Mouse (Mus musculus): Measurements from ENCODE around the gene Gm6377. TPM values are rescaled to one million over a fixed set of nuclear protein-coding genes. Genes with fewer than 3 reads are reported as not detected.

The Gm6377 gene
- polyA plus RNA-seq (2015; fragmentation: Nextera tagmentation; extraction: Ambion mirVana): 0.06 and 0.11 TPM in 2 replicates

GRCm38 (mm10) chrX:109196468-109196867, at the start of gene Gm6377:
Gene Gm6377, plus strand, starts transcription at chrX:109196756.
- no peak within 1 kb of the TSS for H3K27ac ChIP-seq
- no peaks in the 10 kb centered on the region for H3K4me1 ChIP-seq (replicated peaks)
- H3K9me3 ChIP-seq: no peaks in the 10 kb centered on the region
- no peak within 1 kb of the TSS for H3K4me3 ChIP-seq (replicated peaks)
- H3K4me2 ChIP-seq (replicated peaks): no peak within 1 kb of the TSS
- H3K27me3 ChIP-seq: no peaks in the 10 kb centered on the region
- ATAC-seq: no peak
- no peaks in the 10 kb centered on the region for H3K36me3 ChIP-seq
- no peak within 1 kb of the TSS for H3K9ac ChIP-seq (replicated peaks)
- 84% methylated on average over 4 of the region's 4 CpGs for WGBS

GRCm38 (mm10) chrX:109147108-109147507, 49.4 kb upstream of the Gm6377 start:
- no peaks in the 10 kb centered on the region for H3K36me3 ChIP-seq
- no peak for ATAC-seq
- WGBS: 93% methylated on average over 3 of the region's 3 CpGs
- H3K4me1 ChIP-seq (replicated peaks): no peaks in the 10 kb centered on the region
- no peaks in the 10 kb centered on the region for H3K9me3 ChIP-seq
- no peak overlapping the region for H3K27ac ChIP-seq
- H3K27me3 ChIP-seq: no peaks in the 10 kb centered on the region
- H3K9ac ChIP-seq (replicated peaks): no peak overlapping the region
- H3K4me3 ChIP-seq (replicated peaks): no peak overlapping the region
- H3K4me2 ChIP-seq (replicated peaks): no peak overlapping the region

GRCm38 (mm10) chrX:109151228-109151627, 45.3 kb upstream of the Gm6377 start:
- H3K9me3 ChIP-seq: no peaks in the 10 kb centered on the region
- no peak for ATAC-seq
- no peak overlapping the region for H3K4me2 ChIP-seq (replicated peaks)
- H3K4me3 ChIP-seq (replicated peaks): no peak overlapping the region
- WGBS: 97% methylated on average over 2 of the region's 2 CpGs
- peaks cover 4% of the 10 kb centered on the region; the same call in 1 of the 2 replicates for H3K36me3 ChIP-seq
- no peak overlapping the region for H3K27ac ChIP-seq
- H3K4me1 ChIP-seq (replicated peaks): no peaks in the 10 kb centered on the region
- H3K9ac ChIP-seq (replicated peaks): no peak overlapping the region
- no peaks in the 10 kb centered on the region for H3K27me3 ChIP-seq

- H3K27ac ChIP-seq: no peak overlapping the region
- no peaks in the 10 kb centered on the region for H3K36me3 ChIP-seq
- H3K4me3 ChIP-seq (replicated peaks): no peak overlapping the region
- no peak for ATAC-seq
- H3K4me1 ChIP-seq (replicated peaks): no peaks in the 10 kb centered on the region
- WGBS: 79% methylated on average over 1 of the region's 1 CpGs
- no peak overlapping the region for H3K9ac ChIP-seq (replicated peaks)
- H3K9me3 ChIP-seq: no peaks in the 10 kb centered on the region
- H3K27me3 ChIP-seq: no peaks in the 10 kb centered on the region
- no peak overlapping the region for H3K4me2 ChIP-seq (replicated peaks)
Observed at GRCm38 (mm10) chrX:109160326-109160725, 36.2 kb upstream of the Gm6377 start.

GRCm38 (mm10) chrX:109160901-109161300, 35.7 kb upstream of the Gm6377 start:
- ATAC-seq: no peak
- H3K4me3 ChIP-seq (replicated peaks): no peak overlapping the region
- 85% methylated on average over 4 of the region's 4 CpGs for WGBS
- H3K36me3 ChIP-seq: no peaks in the 10 kb centered on the region
- no peak overlapping the region for H3K27ac ChIP-seq
- no peak overlapping the region for H3K9ac ChIP-seq (replicated peaks)
- H3K27me3 ChIP-seq: no peaks in the 10 kb centered on the region
- H3K9me3 ChIP-seq: no peaks in the 10 kb centered on the region
- no peak overlapping the region for H3K4me2 ChIP-seq (replicated peaks)
- no peaks in the 10 kb centered on the region for H3K4me1 ChIP-seq (replicated peaks)

- 0 out of 2 replicates have a peak, but pooled peaks have one; percentile 27 for ATAC-seq
- no peak overlapping the region for H3K4me2 ChIP-seq (replicated peaks)
Observed at GRCm38 (mm10) chrX:109175038-109175437, 21.5 kb upstream of the Gm6377 start.

GRCm38 (mm10) chrX:109175470-109175869, 21.1 kb upstream of the Gm6377 start:
- no peaks in the 10 kb centered on the region for H3K36me3 ChIP-seq
- no peaks in the 10 kb centered on the region for H3K27me3 ChIP-seq
- no peak overlapping the region for H3K27ac ChIP-seq
- WGBS: 44% methylated on average over 3 of the region's 3 CpGs
- ATAC-seq: 0 out of 2 replicates have a peak, but pooled peaks have one; percentile 20
- no peak overlapping the region for H3K4me2 ChIP-seq (replicated peaks)
- H3K4me1 ChIP-seq (replicated peaks): no peaks in the 10 kb centered on the region
- H3K4me3 ChIP-seq (replicated peaks): no peak overlapping the region
- H3K9ac ChIP-seq (replicated peaks): no peak overlapping the region
- no peaks in the 10 kb centered on the region for H3K9me3 ChIP-seq

More at GRCm38 (mm10) chrX:109175038-109175437, 21.5 kb upstream of the Gm6377 start:
- H3K36me3 ChIP-seq: no peaks in the 10 kb centered on the region
- no peaks in the 10 kb centered on the region for H3K27me3 ChIP-seq
- H3K4me1 ChIP-seq (replicated peaks): no peaks in the 10 kb centered on the region
- H3K4me3 ChIP-seq (replicated peaks): no peak overlapping the region
- H3K9me3 ChIP-seq: no peaks in the 10 kb centered on the region
- H3K27ac ChIP-seq: no peak overlapping the region
- no peak overlapping the region for H3K9ac ChIP-seq (replicated peaks)
- WGBS: 79% methylated on average over 2 of the region's 2 CpGs

GRCm38 (mm10) chrX:109184706-109185478, 11.7 kb upstream of the Gm6377 start:
- Histone ChIP-seq H3K4me3 (replicated peaks) (no peak overlapping the region), H3K4me1 (replicated peaks) (no peaks in the 10 kb centered on the region)

GRCm38 (mm10) chrX:109189607-109190006, 6.9 kb upstream of the Gm6377 start:
- no peak overlapping the region for H3K27ac ChIP-seq
- H3K36me3 ChIP-seq: no peaks in the 10 kb centered on the region
- H3K4me3 ChIP-seq (replicated peaks): no peak overlapping the region
- 92% methylated on average over 4 of the region's 4 CpGs for whole genome bisulfite sequencing
- H3K4me1 ChIP-seq (replicated peaks): no peaks in the 10 kb centered on the region
- ATAC-seq: no peak
- H3K4me2 ChIP-seq (replicated peaks): no peak overlapping the region
- H3K27me3 ChIP-seq: no peaks in the 10 kb centered on the region
- H3K9ac ChIP-seq (replicated peaks): no peak overlapping the region
- no peaks in the 10 kb centered on the region for H3K9me3 ChIP-seq

More at GRCm38 (mm10) chrX:109184706-109185478, 11.7 kb upstream of the Gm6377 start:
- 88% methylated on average over 4 of the region's 4 CpGs for WGBS
- Histone ChIP-seq H3K36me3 (no peaks in the 10 kb centered on the region), H3K4me2 (replicated peaks) (no peak overlapping the region), H3K9me3 (no peaks in the 10 kb centered on the region), H3K9ac (replicated peaks) (no peak overlapping the region), H3K27me3 (no peaks in the 10 kb centered on the region), H3K27ac (no peak overlapping the region)
- no peak for ATAC-seq

- Histone ChIP-seq H3K9ac (replicated peaks) (no peak overlapping the region), H3K4me3 (replicated peaks) (no peak overlapping the region)
- WGBS: 77% methylated on average over 4 of the region's 4 CpGs
Observed at GRCm38 (mm10) chrX:109190969-109191368, 5.6 kb upstream of the Gm6377 start.

GRCm38 (mm10) chrX:109191436-109191835, 5.1 kb upstream of the Gm6377 start:
- no peak for ATAC-seq

More at GRCm38 (mm10) chrX:109190969-109191368, 5.6 kb upstream of the Gm6377 start:
- H3K4me1 ChIP-seq (replicated peaks): no peaks in the 10 kb centered on the region
- no peak for ATAC-seq
- no peak overlapping the region for H3K4me2 ChIP-seq (replicated peaks)
- H3K9me3 ChIP-seq: no peaks in the 10 kb centered on the region
- H3K27ac ChIP-seq: no peak overlapping the region
- H3K27me3 ChIP-seq: no peaks in the 10 kb centered on the region
- no peaks in the 10 kb centered on the region for H3K36me3 ChIP-seq

GRCm38 (mm10) chrX:109207843-109208242, 11.3 kb downstream of the Gm6377 start:
- ATAC-seq: no peak
- no peak overlapping the region for H3K9ac ChIP-seq (replicated peaks)
- no peaks in the 10 kb centered on the region for H3K27me3 ChIP-seq
- no peaks in the 10 kb centered on the region for H3K9me3 ChIP-seq
- no peak overlapping the region for H3K4me2 ChIP-seq (replicated peaks)
- H3K4me1 ChIP-seq (replicated peaks): no peaks in the 10 kb centered on the region
- H3K36me3 ChIP-seq: no peaks in the 10 kb centered on the region
- no peak overlapping the region for H3K27ac ChIP-seq
- H3K4me3 ChIP-seq (replicated peaks): no peak overlapping the region

More at GRCm38 (mm10) chrX:109191436-109191835, 5.1 kb upstream of the Gm6377 start:
- Histone ChIP-seq H3K4me3 (replicated peaks) (no peak overlapping the region), H3K36me3 (no peaks in the 10 kb centered on the region), H3K4me2 (replicated peaks) (no peak overlapping the region), H3K27me3 (no peaks in the 10 kb centered on the region), H3K9ac (replicated peaks) (no peak overlapping the region), H3K9me3 (no peaks in the 10 kb centered on the region), H3K27ac (no peak overlapping the region), H3K4me1 (replicated peaks) (no peaks in the 10 kb centered on the region)
- WGBS: 69% methylated on average over 4 of the region's 4 CpGs
